Mouse (Mus musculus) neural tube, embryonic 14.5 days (tissue): ENCODE measurements around the gene Dph5. TPM values are rescaled to one million over a fixed set of nuclear protein-coding genes. Genes with fewer than 3 reads are reported as not detected.

Experiments used
- ATAC-seq: fragments of 200-750 bp; cut with Nextera tagmentation; 2 replicates; pipeline ENCODE4 v1.8.0; 2017; ENCODE audit warnings: low read depth, mild to moderate bottlenecking, moderate TSS enrichment, moderate library complexity
- H3K27ac ChIP-seq: fragments of 300-500 bp; sonication (generic); 2 replicates; pipeline ENCODE4 v1.5.1; 2014; ENCODE audit warnings: low read depth, mild to moderate bottlenecking, control low read depth, low read length, moderate library complexity, mixed read lengths
- H3K27me3 ChIP-seq: fragments of 300-500 bp; sonication (generic); 2 replicates; pipeline ENCODE4 v1.6.1; 2014; ENCODE audit warnings: low read length; ENCODE audit not compliant: control insufficient read depth, insufficient read depth
- H3K36me3 ChIP-seq: fragments of 300-500 bp; sonication (generic); 2 replicates; pipeline ENCODE4 v1.6.1; 2014; ENCODE audit warnings: low read length, mixed read lengths; ENCODE audit not compliant: control insufficient read depth, insufficient read depth
- H3K4me1 ChIP-seq: fragments of 300-500 bp; sonication (generic); 2 replicates; pipeline ENCODE4 v1.6.1; 2014; ENCODE audit warnings: low read length; ENCODE audit not compliant: control insufficient read depth, insufficient read depth
- H3K4me2 ChIP-seq: fragments of 300-500 bp; sonication (generic); 2 replicates; pipeline ENCODE4 v1.6.1; 2014; ENCODE audit warnings: mild to moderate bottlenecking, low read depth, low read length, control low read depth
- H3K4me3 ChIP-seq: fragments of 300-500 bp; sonication (generic); 2 replicates; pipeline ENCODE4 v1.5.1; 2014; ENCODE audit warnings: low read depth, low read length, control low read depth, mixed read lengths
- H3K9ac ChIP-seq: fragments of 300-500 bp; sonication (generic); replicated peaks from 2 replicates; pipeline ENCODE4 v1.6.1; 2014; ENCODE audit warnings: low read depth, mild to moderate bottlenecking, control low read depth, low read length, mixed read lengths
- H3K9me3 ChIP-seq: fragments of 300-500 bp; sonication (generic); 2 replicates; pipeline ENCODE4 v1.6.1; 2016; ENCODE audit warnings: low read length; ENCODE audit not compliant: control insufficient read depth
- WGBS: fragments of 180-500 bp; shearing (Covaris S2); extraction: QIAGEN DNeasy Blood & Tissue Kit; methylation state at CpG from one replicate; pipeline ENCODE4 v1.1.7; 2014; 5-methylcytosine and 5-hydroxymethylcytosine counted together
- polyA plus RNA-seq: library from polyadenylated mRNA; unstranded; fragments of >200 nt; fragmentation: Nextera tagmentation; extraction: Ambion mirVana; gene quantifications from 2 replicates; pipeline ENCODE4 v1.2.1, GENCODE M21; 2014

The Dph5 gene
- polyA plus RNA-seq, 1 experiment from 2014 or later = 33.0 TPM

- H3K27me3 ChIP-seq = no peaks in the 10 kb centered on the region
- no peak overlapping the region for H3K27ac ChIP-seq
- no peak for ATAC-seq
- H3K4me3 ChIP-seq = no peak overlapping the region
- no peaks in the 10 kb centered on the region for H3K4me1 ChIP-seq
- peak overlapping the region; percentile 9; the same call in 1 of the 2 replicates for H3K4me2 ChIP-seq
- H3K36me3 ChIP-seq = no peaks in the 10 kb centered on the region
- H3K9me3 ChIP-seq = no peaks in the 10 kb centered on the region
- H3K9ac ChIP-seq = no peak overlapping the region
- 14% methylated on average over 6 of the region's 6 CpGs for WGBS
Observed at GRCm38 (mm10) chr3:115875551-115875950, 12.1 kb upstream of the Dph5 start.

GRCm38 (mm10) chr3:115877133-115877532, 10.5 kb upstream of the Dph5 start:
- Histone ChIP-seq H3K36me3 (no peaks in the 10 kb centered on the region), H3K27ac (no peak overlapping the region), H3K4me3 (no peak overlapping the region), H3K4me2 (no peak overlapping the region), H3K27me3 (no peaks in the 10 kb centered on the region), H3K9me3 (no peaks in the 10 kb centered on the region), H3K9ac (no peak overlapping the region), H3K4me1 (no peaks in the 10 kb centered on the region)
- WGBS = 96% methylated on average over 1 of the region's 1 CpGs
- ATAC-seq = no peak

GRCm38 (mm10) chr3:115884086-115884485, 3.6 kb upstream of the Dph5 start:
- Histone ChIP-seq H3K27me3 (no peaks in the 10 kb centered on the region), H3K9me3 (no peaks in the 10 kb centered on the region)
- 87% methylated on average over 1 of the region's 1 CpGs for WGBS

GRCm38 (mm10) chr3:115888310-115889106, 871 bp downstream of the Dph5 start:
- Histone ChIP-seq H3K4me2 (peak overlapping the region; percentile 80), H3K9ac (peak overlapping the region; percentile 78), H3K4me1 (0 out of 2 replicates have a peak, but pooled peaks cover 3% of the 10 kb centered on the region), H3K27me3 (no peaks in the 10 kb centered on the region), H3K9me3 (no peaks in the 10 kb centered on the region), H3K36me3 (no peaks in the 10 kb centered on the region), H3K4me3 (peak overlapping the region; percentile 74), H3K27ac (peak overlapping the region; percentile 86)
- WGBS = 3% methylated on average over 21 of the region's 21 CpGs
- peak; percentile 74 for ATAC-seq

More at GRCm38 (mm10) chr3:115884086-115884485, 3.6 kb upstream of the Dph5 start:
- no peaks in the 10 kb centered on the region for H3K36me3 ChIP-seq
- H3K4me3 ChIP-seq = no peak overlapping the region
- no peak overlapping the region for H3K27ac ChIP-seq
- 0 out of 2 replicates have a peak, but pooled peaks cover 3% of the 10 kb centered on the region for H3K4me1 ChIP-seq
- H3K9ac ChIP-seq = no peak overlapping the region
- no peak for ATAC-seq
- no peak overlapping the region for H3K4me2 ChIP-seq

GRCm38 (mm10) chr3:115892341-115892740, 4.7 kb downstream of the Dph5 start:
- ATAC-seq = no peak

GRCm38 (mm10) chr3:115893166-115893565, 5.5 kb downstream of the Dph5 start:
- Histone ChIP-seq H3K4me3 (no peak overlapping the region), H3K36me3 (no peaks in the 10 kb centered on the region), H3K4me1 (0 out of 2 replicates have a peak, but pooled peaks cover 3% of the 10 kb centered on the region), H3K4me2 (no peak overlapping the region), H3K27me3 (no peaks in the 10 kb centered on the region), H3K9ac (no peak overlapping the region), H3K27ac (no peak overlapping the region), H3K9me3 (no peaks in the 10 kb centered on the region)
- no peak for ATAC-seq
- 34% methylated on average over 2 of the region's 2 CpGs for WGBS

More at GRCm38 (mm10) chr3:115892341-115892740, 4.7 kb downstream of the Dph5 start:
- no peak overlapping the region for H3K27ac ChIP-seq
- no peak overlapping the region for H3K4me3 ChIP-seq
- H3K4me1 ChIP-seq = 0 out of 2 replicates have a peak, but pooled peaks cover 3% of the 10 kb centered on the region
- H3K4me2 ChIP-seq = no peak overlapping the region
- H3K27me3 ChIP-seq = no peaks in the 10 kb centered on the region
- no peak overlapping the region for H3K9ac ChIP-seq
- 49% methylated on average over 4 of the region's 4 CpGs for WGBS
- no peaks in the 10 kb centered on the region for H3K9me3 ChIP-seq
- no peaks in the 10 kb centered on the region for H3K36me3 ChIP-seq

GRCm38 (mm10) chr3:115898354-115898948, 10.8 kb downstream of the Dph5 start:
- H3K4me1 ChIP-seq = no peaks in the 10 kb centered on the region
- no peak overlapping the region for H3K9ac ChIP-seq
- H3K9me3 ChIP-seq = no peaks in the 10 kb centered on the region
- WGBS = 66% methylated on average over 3 of the region's 3 CpGs
- no peak overlapping the region for H3K4me3 ChIP-seq
- no peaks in the 10 kb centered on the region for H3K27me3 ChIP-seq
- 0 out of 2 replicates have a peak, but pooled peaks cover 4% of the 10 kb centered on the region for H3K36me3 ChIP-seq
- no peak for ATAC-seq
- no peak overlapping the region for H3K4me2 ChIP-seq
- H3K27ac ChIP-seq = no peak overlapping the region

GRCm38 (mm10) chr3:115902301-115902956, 14.8 kb downstream of the Dph5 start:
- no peak overlapping the region for H3K4me3 ChIP-seq
- H3K9ac ChIP-seq = no peak overlapping the region
- peaks cover 4% of the 10 kb centered on the region; the same call in 1 of the 2 replicates for H3K36me3 ChIP-seq
- no peak for ATAC-seq
- H3K27me3 ChIP-seq = no peaks in the 10 kb centered on the region
- 90% methylated on average over 9 of the region's 9 CpGs for WGBS
- no peak overlapping the region for H3K27ac ChIP-seq
- no peaks in the 10 kb centered on the region for H3K9me3 ChIP-seq
- H3K4me1 ChIP-seq = no peaks in the 10 kb centered on the region
- no peak overlapping the region for H3K4me2 ChIP-seq
